Mouse (Mus musculus) kidney, postnatal 0 days (tissue): ENCODE results near the gene Arid1b. TPM values are rescaled to one million over a fixed set of nuclear protein-coding genes. Genes with fewer than 3 reads are reported as not detected.
A peak's percentile ranks its signal among the peaks of the same experiment; 100 is the strongest.

Source experiments
- ATAC-seq: fragments of 200-750 bp; cut with Nextera tagmentation; replicated peaks from 2 replicates; pipeline ENCODE4 v1.8.0; 2017; ENCODE audit warnings: low read depth, moderate number of reproducible peaks, moderate TSS enrichment, moderate library complexity; ENCODE audit not compliant: low FRiP score
- DNase-seq: peaks from one replicate; pipeline ENCODE4 v3.0.0-alpha.2; 2016; ENCODE audit warnings: low spot score
- H3K27ac ChIP-seq: fragments of 300-500 bp; sonication (generic); 2 replicates; pipeline ENCODE4 v1.5.1; 2014; ENCODE audit warnings: mild to moderate bottlenecking
- H3K27me3 ChIP-seq: fragments of 300-500 bp; sonication (generic); 2 replicates; pipeline ENCODE4 v1.6.1; 2014; ENCODE audit warnings: low read length, mixed read lengths; ENCODE audit not compliant: insufficient read depth
- H3K36me3 ChIP-seq: fragments of 300-500 bp; sonication (generic); 2 replicates; pipeline ENCODE4 v1.6.1; 2014; ENCODE audit warnings: low read length, mixed read lengths; ENCODE audit not compliant: insufficient read depth
- H3K4me1 ChIP-seq: fragments of 300-500 bp; sonication (generic); replicated peaks from 2 replicates; pipeline ENCODE4 v1.6.1; 2014; ENCODE audit warnings: antibody characterized with exemption, low read length, mixed read lengths; ENCODE audit not compliant: insufficient read depth
- H3K4me2 ChIP-seq: fragments of 300-500 bp; sonication (generic); 2 replicates; pipeline ENCODE4 v1.6.1; 2014; ENCODE audit warnings: mild to moderate bottlenecking, low read length, moderate library complexity, mixed read lengths
- H3K4me3 ChIP-seq: fragments of 300-500 bp; sonication (generic); replicated peaks from 2 replicates; pipeline ENCODE4 v1.5.1; 2014; ENCODE audit warnings: low read depth, low read length
- H3K9ac ChIP-seq: fragments of 300-500 bp; sonication (generic); 2 replicates; pipeline ENCODE4 v1.6.1; 2014; ENCODE audit warnings: low read depth, low read length
- H3K9me3 ChIP-seq: fragments of 300-500 bp; sonication (generic); replicated peaks from 2 replicates; pipeline ENCODE4 v1.6.1; 2016; ENCODE audit warnings: low read length, inconsistent platforms, mixed read lengths
- CTCF ChIP-seq: IDR thresholded peaks from 2 replicates; pipeline ENCODE4 v1.5.1; 2016; ENCODE audit warnings: antibody characterized with exemption, low read depth, mild to moderate bottlenecking, moderate library complexity
- WGBS: fragments of 180-500 bp; shearing (Covaris S2); extraction: QIAGEN DNeasy Blood & Tissue Kit; methylation state at CpG from one replicate; pipeline ENCODE4 v1.1.7; 2014; 5-methylcytosine and 5-hydroxymethylcytosine counted together
- polyA plus RNA-seq: library from polyadenylated mRNA; unstranded; fragments of >200 nt; fragmentation: Nextera tagmentation; extraction: Ambion mirVana; gene quantifications from 2 replicates; pipeline ENCODE4 v1.2.1, GENCODE M21; 2015

Arid1b gene
- polyA plus RNA-seq, 1 experiment from 2014 or later, result 9.2 TPM

DNA sequence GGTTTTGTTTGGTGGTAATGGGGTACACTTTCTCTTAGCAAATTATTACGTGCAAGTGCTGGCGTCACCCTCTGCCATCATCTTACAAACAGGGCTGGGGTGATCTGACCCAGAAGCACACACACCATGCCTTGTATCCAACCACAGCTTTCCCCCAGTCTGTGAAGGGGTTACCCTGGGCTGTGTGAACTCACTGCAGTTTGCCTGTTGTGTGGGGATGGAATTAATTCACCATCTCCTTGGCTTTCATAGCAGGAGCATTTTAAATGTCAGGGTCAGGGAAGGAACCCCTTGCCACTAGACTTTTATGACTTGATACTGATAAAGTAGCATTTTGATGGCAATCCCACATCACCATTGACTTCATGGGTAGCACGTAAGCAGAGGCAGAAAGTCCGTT, 102.9 kb downstream of the Arid1b start:
- no peak for TF ChIP-seq CTCF
- no peak overlapping the region for H3K9ac ChIP-seq
- H3K4me1 ChIP-seq, result peaks cover 8% of the 10 kb centered on the region
- H3K9me3 ChIP-seq, result no peaks in the 10 kb centered on the region
- DNase-seq (no peak), ATAC-seq (no peak)
- WGBS, result 79% methylated on average over 4 of the region's 4 CpGs
- H3K36me3 ChIP-seq, result no peaks in the 10 kb centered on the region
- H3K4me2 ChIP-seq, result no peak overlapping the region
- no peaks in the 10 kb centered on the region for H3K27me3 ChIP-seq
- peak overlapping the region; percentile 56; the same call in 1 of the 2 replicates for H3K27ac ChIP-seq
- H3K4me3 ChIP-seq, result no peak overlapping the region

- no peak for TF ChIP-seq CTCF
- Histone ChIP-seq H3K4me2 (no peak overlapping the region), H3K4me3 (no peak overlapping the region), H3K4me1 (peaks cover 8% of the 10 kb centered on the region), H3K27me3 (no peaks in the 10 kb centered on the region), H3K9ac (no peak overlapping the region), H3K36me3 (no peaks in the 10 kb centered on the region), H3K9me3 (no peaks in the 10 kb centered on the region), H3K27ac (peak overlapping the region; percentile 56)
- WGBS, result 67% methylated on average over 21 of the region's 21 CpGs
- DNase-seq, result no peak
- 0 out of 2 replicates have a peak, but pooled peaks have one; percentile 21 for ATAC-seq
Observed at GRCm38 (mm10) chr17:5097545-5098475, 103.7 kb downstream of the Arid1b start.

DNA sequence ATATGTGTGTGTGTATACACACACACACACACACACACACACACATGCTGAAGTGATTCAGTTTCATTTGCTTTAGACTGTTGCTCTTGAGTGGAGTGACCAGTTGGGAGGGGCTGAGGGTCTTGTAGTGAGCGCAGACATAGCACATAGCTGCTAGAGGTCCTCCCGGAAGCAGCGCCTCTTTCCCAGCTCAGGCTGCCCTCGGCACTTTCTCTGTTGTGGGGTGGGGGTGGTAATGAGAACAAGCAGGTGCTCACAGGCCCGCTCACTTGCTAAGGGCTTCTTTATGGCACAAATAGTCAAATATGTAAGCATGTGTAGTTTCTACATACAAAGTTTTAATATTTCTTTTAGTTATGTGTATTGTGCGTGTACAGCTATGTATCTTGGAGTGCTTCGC, 104.6 kb downstream of the Arid1b start:
- no peak overlapping the region for H3K4me3 ChIP-seq
- H3K9me3 ChIP-seq, result no peaks in the 10 kb centered on the region
- WGBS, result 69% methylated on average over 7 of the region's 7 CpGs
- DNase-seq, result no peak
- no peaks in the 10 kb centered on the region for H3K36me3 ChIP-seq
- TF ChIP-seq CTCF, result no peak
- peaks cover 8% of the 10 kb centered on the region for H3K4me1 ChIP-seq
- H3K27ac ChIP-seq, result no peak overlapping the region
- H3K9ac ChIP-seq, result no peak overlapping the region
- no peak for ATAC-seq
- H3K4me2 ChIP-seq, result no peak overlapping the region
- no peaks in the 10 kb centered on the region for H3K27me3 ChIP-seq

DNA sequence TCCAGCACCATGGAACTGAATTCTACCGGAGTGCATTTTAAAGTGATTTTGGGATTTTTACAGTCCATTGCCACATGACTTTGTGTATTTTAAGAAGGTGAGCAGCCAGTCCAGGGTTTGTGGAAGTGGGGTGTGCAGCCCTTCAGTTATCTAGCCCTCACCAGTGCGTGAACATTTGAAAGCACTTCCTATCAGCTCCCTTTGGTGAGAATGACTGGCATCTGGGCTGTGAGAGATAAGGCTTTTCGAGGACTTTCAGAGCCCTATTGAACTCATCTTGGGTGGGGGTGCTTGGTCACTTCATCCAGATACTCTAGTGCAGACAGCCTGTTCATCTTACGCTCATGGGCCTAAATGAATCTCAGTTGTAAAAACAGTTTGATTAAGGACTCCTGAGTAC, 105.1 kb downstream of the Arid1b start:
- ATAC-seq, result no peak
- no peak overlapping the region for H3K27ac ChIP-seq
- no peak overlapping the region for H3K4me3 ChIP-seq
- H3K9me3 ChIP-seq, result no peaks in the 10 kb centered on the region
- TF ChIP-seq CTCF, result no peak
- H3K9ac ChIP-seq, result no peak overlapping the region
- H3K4me2 ChIP-seq, result no peak overlapping the region
- no peak for DNase-seq
- peaks cover 8% of the 10 kb centered on the region for H3K4me1 ChIP-seq
- 76% methylated on average over 4 of the region's 4 CpGs for WGBS
- no peaks in the 10 kb centered on the region for H3K36me3 ChIP-seq
- H3K27me3 ChIP-seq, result no peaks in the 10 kb centered on the region

DNA sequence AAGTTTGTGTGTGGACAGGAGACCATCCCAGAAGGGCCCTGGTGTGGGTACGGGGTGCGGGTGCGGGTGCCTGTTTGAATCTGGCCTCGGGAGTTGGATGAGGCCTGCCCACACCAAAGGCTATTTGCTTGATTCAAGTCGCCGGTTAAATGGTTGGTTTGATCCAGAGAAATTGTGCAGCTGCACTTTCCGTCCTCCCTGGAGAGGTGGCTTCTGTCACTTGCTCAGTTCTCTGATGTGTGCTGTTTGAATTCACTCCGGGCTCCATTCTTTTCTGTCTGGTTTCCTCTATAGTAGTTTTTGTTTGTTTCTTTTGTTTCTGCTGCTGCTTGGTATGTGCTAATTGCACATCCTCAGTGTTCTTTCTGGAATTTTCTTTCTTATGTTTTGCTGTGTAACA, 107.0 kb downstream of the Arid1b start:
- TF ChIP-seq CTCF, result no peak
- WGBS, result 76% methylated on average over 8 of the region's 8 CpGs
- Histone ChIP-seq H3K9ac (no peak overlapping the region), H3K4me2 (no peak overlapping the region), H3K4me3 (no peak overlapping the region), H3K36me3 (no peaks in the 10 kb centered on the region), H3K27ac (no peak overlapping the region), H3K4me1 (peaks cover 13% of the 10 kb centered on the region), H3K27me3 (no peaks in the 10 kb centered on the region), H3K9me3 (no peaks in the 10 kb centered on the region)
- no peak for DNase-seq
- no peak for ATAC-seq

DNA sequence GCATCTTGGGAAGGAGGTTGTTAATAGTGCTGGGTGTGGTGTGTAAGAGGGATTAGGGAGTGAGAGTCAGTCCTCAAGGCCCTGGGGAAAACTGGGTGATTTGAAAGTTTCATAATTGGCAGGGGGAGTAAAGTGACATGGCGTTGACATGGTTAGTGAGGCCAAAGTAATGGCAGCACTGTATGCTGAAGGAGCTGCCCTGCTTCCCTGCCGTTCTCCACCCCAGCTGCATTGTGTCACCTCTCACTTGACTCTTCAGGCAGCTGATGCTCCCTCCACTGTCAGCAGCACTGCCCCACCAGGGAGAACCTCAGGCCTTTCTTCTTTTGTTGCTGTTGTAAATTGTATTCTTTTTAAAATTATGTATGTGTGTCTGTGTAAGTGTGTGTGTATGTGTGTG, 107.8 kb downstream of the Arid1b start:
- ATAC-seq, result no peak
- Histone ChIP-seq H3K4me1 (peaks cover 20% of the 10 kb centered on the region), H3K9ac (no peak overlapping the region), H3K27me3 (no peaks in the 10 kb centered on the region), H3K36me3 (no peaks in the 10 kb centered on the region), H3K9me3 (no peaks in the 10 kb centered on the region), H3K4me2 (no peak overlapping the region), H3K4me3 (no peak overlapping the region), H3K27ac (no peak overlapping the region)
- 29% methylated on average over 2 of the region's 2 CpGs for WGBS
- TF ChIP-seq CTCF, result no peak
- DNase-seq, result no peak
